Mouse (Mus musculus): Measurements from ENCODE around the gene Col6a4.

The Col6a4 gene

GRCm38 (mm10) chr9:106073956-106074355 is 22.6 kb downstream of the Col6a4 start:
- no peak for DNase-seq (ENCODE audit: low spot score in 2 of 2)

- no peak for DNase-seq (ENCODE audit: low spot score in 2 of 2)
Observed at GRCm38 (mm10) chr9:106071651-106072050, 24.9 kb downstream of the Col6a4 start.

- peak in 1 of 2 experiments; percentile 15 for DNase-seq (ENCODE audit: low spot score in 2 of 2)
Observed at GRCm38 (mm10) chr9:106053446-106053845, 43.1 kb downstream of the Col6a4 start.

GRCm38 (mm10) chr9:106043921-106044503 is 52.6 kb downstream of the Col6a4 start:
- DNase-seq (ENCODE audit: low spot score in 2 of 2): no peak

- DNase-seq (ENCODE audit: low spot score in 2 of 2): no peak
Observed at GRCm38 (mm10) chr9:106039915-106040659, 56.5 kb downstream of the Col6a4 start.

GRCm38 (mm10) chr9:106039276-106039675 is 57.3 kb downstream of the Col6a4 start:
- no peak for DNase-seq (ENCODE audit: low spot score in 2 of 2)

GRCm38 (mm10) chr9:106038865-106039264 is 57.7 kb downstream of the Col6a4 start:
- DNase-seq (ENCODE audit: low spot score in 2 of 2): peak; percentile 25 to 72

- DNase-seq (ENCODE audit: low spot score in 2 of 2): no peak
Observed at GRCm38 (mm10) chr9:106015666-106016065, 80.9 kb downstream of the Col6a4 start.

GRCm38 (mm10) chr9:106013139-106013538 is 83.4 kb downstream of the Col6a4 start:
- DNase-seq (ENCODE audit: low spot score in 2 of 2): no peak

- DNase-seq (ENCODE audit: low spot score in 2 of 2): no peak
Observed at GRCm38 (mm10) chr9:105997955-105998354, 98.6 kb downstream of the Col6a4 start.

- peak in 1 of 2 experiments; percentile 20 for DNase-seq (ENCODE audit: low spot score in 2 of 2)
Observed at GRCm38 (mm10) chr9:105992425-105992824, 104.2 kb downstream of the Col6a4 start.

- DNase-seq (ENCODE audit: low spot score in 2 of 2): no peak
Observed at GRCm38 (mm10) chr9:105990099-105990498, 106.5 kb downstream of the Col6a4 start.

GRCm38 (mm10) chr9:105989468-105989867 is 107.1 kb downstream of the Col6a4 start:
- no peak for DNase-seq (ENCODE audit: low spot score in 2 of 2)

GRCm38 (mm10) chr9:105988096-105988495 is 108.5 kb downstream of the Col6a4 start:
- no peak for DNase-seq (ENCODE audit: low spot score in 2 of 2)

- DNase-seq (ENCODE audit: low spot score in 2 of 2): no peak
Observed at GRCm38 (mm10) chr9:105984931-105985519, 111.6 kb downstream of the Col6a4 start.

- no peak for DNase-seq (ENCODE audit: low spot score in 2 of 2)
Observed at GRCm38 (mm10) chr9:105978479-105978878, 118.1 kb downstream of the Col6a4 start.

- no peak for DNase-seq (ENCODE audit: low spot score in 2 of 2)
Observed at GRCm38 (mm10) chr9:105976871-105977270, 119.7 kb downstream of the Col6a4 start.

GRCm38 (mm10) chr9:105976314-105976713 is 120.3 kb downstream of the Col6a4 start:
- no peak for DNase-seq (ENCODE audit: low spot score in 2 of 2)

GRCm38 (mm10) chr9:105973736-105974135 is 122.8 kb downstream of the Col6a4 start:
- no peak for DNase-seq (ENCODE audit: low spot score in 2 of 2)

- DNase-seq (ENCODE audit: low spot score in 2 of 2): no peak
Observed at GRCm38 (mm10) chr9:105972031-105972430, 124.6 kb downstream of the Col6a4 start.

GRCm38 (mm10) chr9:105971351-105971894 is 125.2 kb downstream of the Col6a4 start:
- no peak for DNase-seq (ENCODE audit: low spot score in 2 of 2)

- DNase-seq (ENCODE audit: low spot score in 2 of 2): no peak
Observed at GRCm38 (mm10) chr9:105970901-105971300, 125.7 kb downstream of the Col6a4 start.

- DNase-seq (ENCODE audit: low spot score in 2 of 2): no peak
Observed at GRCm38 (mm10) chr9:105967976-105968375, 128.6 kb downstream of the Col6a4 start.
